In genomic region chr11:118226850-118227249, GRCm38 (mm10) we compare ENCODE assay signal across 27 mouse cellular contexts. TPM values are rescaled to one million over a fixed set of nuclear protein-coding genes. Genes with fewer than 3 reads are reported as not detected.
A peak's percentile ranks its signal among the peaks of the same experiment; 100 is the strongest.
DNase-seq lines count a peak whose midpoint lies in the region; ATAC-seq and TF ChIP-seq lines count a peak whose summit lies in the region.
"Had no signal": no experiment of that assay in that cellular context is flagged by ENCODE, and none has a peak within 500 bp of the region (broad histone marks: within the 10 kb centered on the region; RNA-seq: fewer than 3 reads in every experiment).

No protein-coding gene starts in this region.

- H3K36me3 ChIP-seq in heart, adult 2 months (ENCODE audit: control insufficient read depth, insufficient read depth, low read length) = peaks cover 25% of the 10 kb centered on the region
- H3K36me3 ChIP-seq in heart, embryonic 10.5 days = no peaks in the 10 kb centered on the region
- H3K36me3 ChIP-seq in testis, adult 2 months (ENCODE audit: control insufficient read depth, insufficient read depth, low read length) = no peaks in the 10 kb centered on the region
- H3K36me3 ChIP-seq: embryonic facial prominence, embryonic 15.5 days; forebrain, embryonic 15.5 days; heart, embryonic 12.5 days; hindbrain, embryonic 13.5 days; intestine, embryonic 15.5 days; limb, embryonic 15.5 days; lung, embryonic 15.5 days; midbrain, embryonic 12.5 days had no signal

- WGBS in heart, adult 2 months = 84% methylated on average over 7 of the region's 7 CpGs
- WGBS in heart, embryonic 10.5 days = 87% methylated on average over 7 of the region's 7 CpGs

- peak overlapping the region; percentile 14; the same call in 1 of the 2 replicates for H3K9ac ChIP-seq in heart, adult 2 months (ENCODE audit: low read depth, low read length)
- H3K9ac ChIP-seq: embryonic facial prominence, embryonic 15.5 days; forebrain, embryonic 15.5 days; heart, embryonic 12.5 days; hindbrain, embryonic 13.5 days; intestine, embryonic 15.5 days; limb, embryonic 15.5 days; liver, embryonic 14.5 days; lung, embryonic 15.5 days; midbrain, embryonic 12.5 days had no signal

- no peaks in the 10 kb centered on the region for H3K27me3 ChIP-seq in heart, adult 2 months (ENCODE audit: control insufficient read depth, insufficient read depth, low read length)
- no peaks in the 10 kb centered on the region for H3K27me3 ChIP-seq in heart, embryonic 10.5 days (ENCODE audit: insufficient read depth, poor library complexity, severe bottlenecking)
- H3K27me3 ChIP-seq in testis, adult 2 months (ENCODE audit: control insufficient read depth, insufficient read depth, low read length) = no peaks in the 10 kb centered on the region
- H3K27me3 ChIP-seq: embryonic facial prominence, embryonic 15.5 days; forebrain, embryonic 15.5 days; heart, embryonic 12.5 days; hindbrain, embryonic 13.5 days; intestine, embryonic 15.5 days; limb, embryonic 15.5 days; lung, embryonic 15.5 days; midbrain, embryonic 12.5 days had no signal

- no peaks in the 10 kb centered on the region for H3K9me3 ChIP-seq in heart, embryonic 10.5 days
- H3K9me3 ChIP-seq: embryonic facial prominence, embryonic 15.5 days; forebrain, embryonic 15.5 days; heart, embryonic 12.5 days; hindbrain, embryonic 13.5 days; intestine, embryonic 15.5 days; limb, embryonic 15.5 days; lung, embryonic 15.5 days; midbrain, embryonic 12.5 days had no signal

- TF ChIP-seq CTCF in heart, adult 2 months (IDR thresholded peaks at IDR 0.05) = no peak
- no peak for TF ChIP-seq CTCF in testis, adult 2 months (IDR thresholded peaks at IDR 0.05; ENCODE audit: control insufficient read depth, insufficient read depth, insufficient replicate concordance, low read depth, low read length)

- no peak for TF ChIP-seq POLR2A in heart, adult 2 months (IDR thresholded peaks at IDR 0.05; ENCODE audit: insufficient read depth, low read depth, low read length)
- TF ChIP-seq POLR2A in testis, adult 2 months (IDR thresholded peaks at IDR 0.05; ENCODE audit: control insufficient read depth, low read depth, low read length) = no peak

- peak overlapping the region; percentile 15; the same call in 1 of the 2 replicates for H3K27ac ChIP-seq in heart, adult 2 months
- H3K27ac ChIP-seq in heart, embryonic 10.5 days = no peak overlapping the region
- no peak overlapping the region for H3K27ac ChIP-seq in testis, adult 2 months (ENCODE audit: control insufficient read depth, insufficient read depth, low read depth, low read length)
- H3K27ac ChIP-seq: embryonic facial prominence, embryonic 15.5 days; forebrain, embryonic 15.5 days; hindbrain, embryonic 13.5 days; intestine, embryonic 15.5 days; limb, embryonic 15.5 days; liver, embryonic 14.5 days; lung, embryonic 15.5 days; midbrain, embryonic 12.5 days had no signal

- DNase-seq in heart, adult 2 months = no peak
- no peak for DNase-seq in heart, embryonic 10.5 days (ENCODE audit: low spot score)
- no peak for DNase-seq in testis, postnatal 10 days (ENCODE audit: low spot score)
- DNase-seq in kidney, adult 11 months = no peak
- no peak for DNase-seq in left cerebral cortex, adult 18-20 months (ENCODE audit: low spot score in 2 of 2)
- DNase-seq: adrenal gland, adult 2 months; cerebellum, adult 18-20 months; cerebellum, postnatal 36 days; gastrocnemius, postnatal 36 days; heart, postnatal 14 days; kidney, adult 9 months; kidney, postnatal 14 days; layer of hippocampus, postnatal 36 days; lung, postnatal 36 days; spleen, adult 18-20 months had no signal

- peaks cover 14% of the 10 kb centered on the region for H3K79me2 ChIP-seq in heart, adult 2 months (replicated peaks; ENCODE audit: control insufficient read depth, insufficient read depth, low read length)

- intact Hi-C loops in heart, adult 2 months (cut with DNase I) = no loop called here

- peaks cover 50% of the 10 kb centered on the region for H3K4me1 ChIP-seq in heart, adult 2 months (ENCODE audit: control insufficient read depth, insufficient read depth, low read length)
- H3K4me1 ChIP-seq in heart, embryonic 10.5 days = peaks cover 28% of the 10 kb centered on the region
- H3K4me1 ChIP-seq in testis, adult 2 months (ENCODE audit: control insufficient read depth, insufficient read depth, low read length) = 0 out of 2 replicates have a peak, but pooled peaks cover 3% of the 10 kb centered on the region

- H3K4me3 ChIP-seq in heart, adult 2 months = no peak overlapping the region
- no peak overlapping the region for H3K4me3 ChIP-seq in heart, embryonic 10.5 days
- H3K4me3 ChIP-seq in testis, adult 2 months (ENCODE audit: control insufficient read depth, low read depth, low read length) = peak overlapping the region; percentile 37
- H3K4me3 ChIP-seq: embryonic facial prominence, embryonic 15.5 days; forebrain, embryonic 15.5 days; heart, embryonic 12.5 days; hindbrain, embryonic 13.5 days; intestine, embryonic 15.5 days; limb, embryonic 15.5 days; lung, embryonic 15.5 days; midbrain, embryonic 12.5 days had no signal

- no peak for TF ChIP-seq EP300 in heart, adult 2 months (IDR thresholded peaks at IDR 0.05; ENCODE audit: insufficient read depth, low read depth, low read length)

- peak; percentile 48 to 60 for ATAC-seq in hematopoietic stem cell, adult 5-6 weeks (replicated peaks in 1 of 2; ENCODE audit: insufficient read depth in 1 of 2, low FRiP score in 2 of 2, low TSS enrichment in 1 of 2, low read depth in 1 of 2, poor library complexity in 2 of 2, severe bottlenecking in 2 of 2)
- ATAC-seq in megakaryocyte-erythroid progenitor cell, adult 5-6 weeks (replicated peaks; ENCODE audit: low FRiP score, low TSS enrichment, poor library complexity, severe bottlenecking) = 0 out of 2 replicates have a peak, but pooled peaks have one; percentile 10
- ATAC-seq: forebrain, embryonic 15.5 days; intestine, embryonic 15.5 days had no signal

RNA-seq across cellular contexts. Expression of gene Cyth1, which starts 21.5 kb away (rescaled TPM):
- 10 to 100 TPM; 54.1 to 56.0 TPM for total RNA-seq in heart, adult 2 months (2021)
- 30.7 and 39.6 TPM in 2 replicates for polyA plus RNA-seq in heart, adult 2 months (2012; rRNA removed)
- 15.5 and 15.6 TPM in 2 replicates for polyA plus RNA-seq in heart, embryonic 10.5 days (2016; fragmentation: Nextera tagmentation; extraction: Ambion mirVana)
- polyA plus RNA-seq in testis, adult 2 months (2012; rRNA removed) = 31.8 and 31.9 TPM in 2 replicates
- 31.0 and 48.1 TPM in 2 replicates for total RNA-seq in hematopoietic stem cell, adult 5-6 weeks (2017)
- total RNA-seq in megakaryocyte-erythroid progenitor cell, adult 5-6 weeks (2014; fragmentation: Nextera tagmentation) = 6.8 and 14.3 TPM in 2 replicates
- total RNA-seq in megakaryocyte-erythroid progenitor cell, adult 5-6 weeks (2017) = 11.2 and 17.7 TPM in 2 replicates
- total RNA-seq in left cerebral cortex, adult 18-20 months (2021) = 10 to 100 TPM; 62.0 to 68.2 TPM
